Mouse (Mus musculus): ENCODE results near the gene Ythdc1. TPM values are rescaled to one million over a fixed set of nuclear protein-coding genes. Genes with fewer than 3 reads are reported as not detected.
"Not testable (repeated sequence)": the region's sequence is repeated elsewhere in the genome, so short reads cannot be mapped to it uniquely, and the experiment has no call there.

The Ythdc1 gene
- total RNA-seq (2021) = 10 to 100 TPM; 21.7 to 22.0 TPM
- long read RNA-seq, experiment 1, partial matches to known transcripts = 3 of 5 reads
- long read RNA-seq, experiment 1, other reads (novel, unspliced or antisense) = 1 of 5 reads
- long read RNA-seq, experiment 2, partial matches to known transcripts = 1 of 13 reads
- long read RNA-seq, experiment 2, other reads (novel, unspliced or antisense) = 8 of 13 reads

DNA sequence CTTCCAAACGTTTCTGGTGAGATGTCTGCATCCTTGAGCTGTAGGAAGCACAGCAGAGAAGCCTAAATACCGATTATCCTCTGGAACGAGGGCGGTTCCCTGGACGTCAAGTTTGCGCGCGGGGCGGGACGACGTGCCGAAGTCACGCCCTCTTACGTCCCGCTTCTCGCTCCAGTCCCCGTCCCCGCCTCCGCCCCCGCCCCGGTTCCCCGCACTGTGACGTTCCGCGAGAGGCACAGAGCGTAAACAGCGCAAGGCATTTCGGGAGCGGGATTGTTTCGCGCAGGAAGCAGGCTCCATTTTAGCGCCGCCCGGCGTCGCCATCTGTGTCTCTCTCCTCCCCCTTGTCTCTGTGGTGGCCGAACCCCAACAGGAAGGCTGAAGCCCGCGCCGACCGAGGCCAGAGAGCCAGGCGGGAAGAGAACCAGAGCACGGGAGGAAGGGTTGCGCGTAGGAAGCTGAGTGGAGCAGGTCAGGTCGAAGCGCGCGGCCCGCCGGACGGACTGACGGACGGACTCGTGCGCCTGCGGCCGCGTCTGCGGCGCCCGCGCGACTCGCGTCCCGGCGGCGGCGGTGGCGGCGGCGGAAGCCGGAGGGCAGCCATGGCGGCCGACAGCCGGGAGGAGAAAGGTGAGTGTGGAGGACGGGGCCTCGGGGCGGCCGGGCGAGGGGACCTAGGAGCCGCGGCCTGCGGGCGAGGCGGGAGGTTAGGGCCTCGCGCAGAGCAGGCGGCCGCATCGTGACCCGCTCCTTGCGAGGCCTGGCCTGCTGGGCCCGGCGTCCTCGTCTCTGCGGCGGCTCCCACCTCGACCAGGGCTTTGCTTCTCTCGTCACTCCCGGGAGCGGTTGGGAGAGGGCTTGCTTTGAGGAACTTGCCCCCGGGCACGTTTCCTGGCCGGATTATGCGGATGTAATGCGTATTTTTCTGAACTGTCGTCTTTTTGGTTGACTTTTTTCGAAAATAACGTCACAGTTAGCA is at the start of gene Ythdc1:
Gene Ythdc1, plus strand, starts transcription at position 260 of the 979 bp plus-strand sequence.
- DNase-seq = peak; percentile 95

GRCm38 (mm10) chr5:86769015-86769658 is 34.9 kb upstream of the Ythdc1 start:
- DNase-seq = no peak

- no peak for DNase-seq
These were observed 33.0 kb upstream of the Ythdc1 start for GRCm38 (mm10) chr5:86771010-86771409.

DNA sequence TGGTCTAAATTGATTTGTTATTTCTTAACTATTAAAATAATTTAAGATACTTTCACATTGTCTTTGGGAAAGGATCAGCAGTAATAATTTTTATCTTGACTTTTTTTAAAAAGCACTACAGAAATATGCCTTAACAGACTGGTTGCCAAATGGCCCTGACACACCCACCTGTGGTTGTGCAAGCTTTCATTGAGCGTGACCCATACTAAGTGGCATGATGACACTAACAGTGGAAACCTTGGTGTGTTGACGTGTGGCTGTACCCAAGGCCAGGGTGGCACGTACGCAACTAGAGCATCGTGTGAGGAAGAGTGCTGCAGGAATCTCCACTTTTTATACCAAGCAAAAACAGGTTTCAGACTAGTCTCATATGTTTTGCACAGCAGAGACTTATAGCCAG is 27.1 kb upstream of the Ythdc1 start:
- no peak for DNase-seq

GRCm38 (mm10) chr5:86778471-86778870 is 25.6 kb upstream of the Ythdc1 start:
- DNase-seq = no peak

GRCm38 (mm10) chr5:86783059-86783458 is 21.0 kb upstream of the Ythdc1 start:
- no peak for DNase-seq

GRCm38 (mm10) chr5:86784205-86784604 is 19.8 kb upstream of the Ythdc1 start:
- DNase-seq = no peak

GRCm38 (mm10) chr5:86786798-86787197 is 17.2 kb upstream of the Ythdc1 start:
- no peak for DNase-seq

DNA sequence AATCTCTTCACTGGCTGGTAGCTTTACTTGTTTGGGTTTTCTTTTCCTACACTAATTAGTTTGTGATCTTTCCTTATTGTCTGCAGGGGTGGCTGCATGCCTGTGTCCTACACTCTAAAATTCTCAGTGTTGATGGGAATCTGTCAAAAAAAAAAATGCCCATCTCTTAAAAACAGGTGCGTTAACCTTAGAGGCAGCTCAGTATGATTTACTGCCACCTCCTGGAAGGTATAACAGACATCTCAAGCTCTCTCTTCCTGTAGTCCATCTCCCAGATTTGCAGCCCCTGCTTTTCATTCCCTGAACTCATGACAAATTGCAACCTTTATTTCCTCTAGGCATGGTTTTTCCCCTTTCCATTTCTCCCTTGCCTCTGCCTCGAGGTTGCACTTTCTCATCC is 14.1 kb upstream of the Ythdc1 start:
- DNase-seq = no peak

- no peak for DNase-seq
These were observed 11.8 kb upstream of the Ythdc1 start for GRCm38 (mm10) chr5:86792249-86792648.

- no peak for DNase-seq
These were observed 11.2 kb upstream of the Ythdc1 start for GRCm38 (mm10) chr5:86792807-86793206.

DNA sequence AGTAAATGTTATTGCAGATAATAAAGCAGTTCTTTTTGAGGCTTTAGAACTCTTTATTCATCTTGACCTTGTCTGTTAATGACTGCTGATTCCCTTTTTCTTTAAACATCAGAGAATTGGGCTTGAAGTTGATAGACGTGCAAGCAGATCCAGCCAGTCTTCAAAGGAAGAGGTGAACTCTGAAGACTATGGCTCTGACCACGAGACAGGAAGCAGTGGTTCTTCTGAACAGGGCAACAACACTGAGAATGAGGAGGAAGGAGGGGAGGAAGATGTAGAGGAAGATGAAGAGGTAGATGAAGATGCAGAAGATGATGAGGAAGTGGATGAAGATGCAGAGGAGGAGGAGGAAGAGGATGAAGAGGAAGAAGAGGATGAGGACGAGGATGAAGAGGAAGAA is 12.8 kb downstream of the Ythdc1 start:
- no peak for DNase-seq

GRCm38 (mm10) chr5:86836378-86836777 is 32.4 kb downstream of the Ythdc1 start:
- DNase-seq = not testable (repeated sequence)

GRCm38 (mm10) chr5:86838110-86838509 is 34.1 kb downstream of the Ythdc1 start:
- DNase-seq = no peak

DNA sequence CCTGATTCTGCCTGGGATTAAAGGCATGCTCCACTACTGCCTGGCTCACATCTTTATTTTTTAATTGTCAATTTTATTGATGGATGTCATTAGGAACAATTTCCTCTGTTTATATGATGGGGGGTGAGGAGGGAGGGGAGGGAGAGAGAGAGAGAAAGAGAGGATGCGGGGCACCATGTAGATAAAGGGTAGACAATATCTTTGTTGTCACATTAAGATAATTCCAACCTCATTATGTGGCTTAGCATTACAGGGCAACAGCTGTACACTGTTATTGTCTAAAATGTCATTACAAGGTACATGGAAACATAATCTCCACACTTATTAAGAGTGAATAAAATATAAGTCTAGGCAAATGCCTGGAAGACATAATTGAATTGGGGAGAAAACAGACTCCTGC is 35.5 kb downstream of the Ythdc1 start:
- no peak for DNase-seq

GRCm38 (mm10) chr5:86840207-86840606 is 36.2 kb downstream of the Ythdc1 start:
- DNase-seq = no peak

- DNase-seq = not testable (repeated sequence)
These were observed 37.2 kb downstream of the Ythdc1 start for GRCm38 (mm10) chr5:86841261-86841660.

GRCm38 (mm10) chr5:86850104-86850503 is 46.1 kb downstream of the Ythdc1 start:
- no peak for DNase-seq

- no peak for DNase-seq
These were observed 47.6 kb downstream of the Ythdc1 start for GRCm38 (mm10) chr5:86851658-86852057.

GRCm38 (mm10) chr5:86856505-86856904 is 52.5 kb downstream of the Ythdc1 start:
- DNase-seq = not testable (repeated sequence)

DNA sequence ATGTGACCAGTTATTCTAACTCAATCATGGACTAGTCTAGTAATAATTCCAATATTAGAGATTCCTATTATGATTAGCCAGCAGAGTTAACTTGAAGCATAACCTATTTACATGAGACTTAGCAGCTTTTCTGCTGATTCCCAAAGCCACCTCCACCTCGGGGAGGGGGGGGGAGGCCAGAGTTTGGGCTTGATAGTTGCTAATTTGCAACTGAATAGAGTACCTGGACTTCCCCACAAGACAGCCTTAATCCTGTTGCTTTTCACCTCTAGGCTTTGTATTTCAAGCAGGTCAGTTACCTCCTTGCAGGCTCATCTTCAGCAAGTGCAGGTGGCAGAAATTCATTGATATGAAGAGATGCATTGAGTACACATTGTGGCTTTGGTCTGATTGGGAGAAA is 53.7 kb downstream of the Ythdc1 start:
- DNase-seq = no peak

- DNase-seq = no peak
These were observed 54.3 kb downstream of the Ythdc1 start for GRCm38 (mm10) chr5:86858336-86858735.

GRCm38 (mm10) chr5:86871877-86872276 is 67.9 kb downstream of the Ythdc1 start:
- DNase-seq = no peak

All from gastrocnemius, postnatal 25 days (tissue).